Mouse (Mus musculus): ENCODE results near the gene Prss16. TPM values are rescaled to one million over a fixed set of nuclear protein-coding genes. Genes with fewer than 3 reads are reported as not detected.

The Prss16 gene
- total RNA-seq, 2 experiments from 2014 or later: not detected

DNA sequence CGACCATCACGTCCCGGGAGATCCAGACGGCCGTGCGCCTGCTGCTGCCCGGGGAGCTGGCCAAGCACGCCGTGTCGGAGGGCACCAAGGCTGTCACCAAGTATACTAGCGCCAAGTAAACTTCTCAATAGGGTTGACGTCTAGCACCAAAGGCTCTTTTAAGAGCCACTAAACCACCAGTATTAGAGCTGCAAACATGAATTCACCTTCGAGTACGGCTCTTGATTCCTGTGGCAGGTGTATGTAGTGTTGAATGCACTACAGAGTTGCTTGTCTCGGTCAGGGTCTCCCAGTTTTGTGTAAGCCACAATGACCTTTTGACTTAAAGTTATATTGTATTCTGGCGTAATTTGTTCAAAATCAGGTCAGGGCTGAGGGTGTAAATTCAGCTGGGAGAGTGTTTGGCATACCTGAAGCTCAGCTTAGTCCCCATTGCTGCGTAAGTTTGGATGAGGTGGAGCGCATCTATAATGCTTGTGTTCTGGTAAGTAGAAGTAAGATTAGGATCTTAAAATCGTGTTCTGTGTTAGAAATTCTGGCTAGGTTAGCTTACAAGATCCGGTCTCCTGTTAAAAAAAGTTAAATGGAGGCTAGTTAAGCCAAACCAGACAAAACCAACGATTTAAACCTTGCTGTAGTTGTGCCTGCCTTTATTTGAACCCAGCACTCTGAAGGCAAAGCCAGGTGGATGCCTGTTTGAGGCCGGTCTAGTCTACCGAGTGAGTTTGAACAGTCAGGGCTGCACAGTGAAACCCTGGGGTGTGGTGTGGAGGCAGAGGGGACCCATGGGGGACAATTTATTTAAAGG lies 26.8 kb upstream of the Prss16 start:
- no peak for DNase-seq

DNA sequence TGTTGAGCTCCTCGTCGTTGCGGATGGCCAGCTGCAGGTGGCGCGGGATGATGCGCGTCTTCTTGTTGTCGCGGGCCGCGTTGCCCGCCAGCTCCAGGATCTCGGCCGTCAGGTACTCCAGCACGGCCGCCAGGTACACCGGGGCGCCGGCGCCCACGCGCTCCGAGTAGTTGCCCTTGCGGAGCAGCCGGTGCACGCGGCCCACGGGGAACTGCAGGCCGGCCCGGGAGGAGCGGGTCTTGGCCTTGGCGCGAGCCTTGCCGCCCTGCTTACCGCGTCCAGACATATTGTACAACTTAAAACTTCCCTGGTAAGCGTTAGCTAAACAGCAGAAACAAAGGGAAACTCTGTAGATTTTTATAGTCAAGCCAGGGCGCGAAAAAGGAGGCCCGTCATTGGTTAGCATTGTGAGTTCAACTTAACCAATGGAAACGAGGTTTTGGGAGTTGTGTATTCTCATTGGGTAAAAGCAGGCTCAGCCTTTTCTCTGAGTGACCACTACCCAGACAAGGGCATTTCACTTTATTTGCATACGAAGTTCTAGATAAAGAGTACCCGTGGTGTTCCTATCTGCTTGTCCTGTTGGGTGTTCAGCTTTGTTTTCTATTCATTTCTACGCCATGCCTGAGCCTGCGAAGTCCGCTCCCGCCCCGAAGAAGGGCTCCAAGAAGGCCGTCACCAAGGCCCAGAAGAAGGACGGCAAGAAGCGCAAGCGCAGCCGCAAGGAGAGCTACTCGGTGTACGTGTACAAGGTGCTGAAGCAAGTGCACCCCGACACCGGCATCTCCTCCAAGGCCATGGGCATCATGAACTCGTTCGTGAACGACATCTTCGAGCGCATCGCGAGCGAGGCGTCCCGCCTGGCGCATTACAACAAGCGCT lies 26.0 kb upstream of the Prss16 start, which contains the start of the genes Hist1h2ah and Hist1h2bk:
Gene Hist1h2ah, minus strand, starts transcription at position 302 of the 882 bp plus-strand sequence.
Gene Hist1h2bk, plus strand, starts transcription at position 604 of the 882 bp plus-strand sequence.
- peak; percentile 76 for DNase-seq

DNA sequence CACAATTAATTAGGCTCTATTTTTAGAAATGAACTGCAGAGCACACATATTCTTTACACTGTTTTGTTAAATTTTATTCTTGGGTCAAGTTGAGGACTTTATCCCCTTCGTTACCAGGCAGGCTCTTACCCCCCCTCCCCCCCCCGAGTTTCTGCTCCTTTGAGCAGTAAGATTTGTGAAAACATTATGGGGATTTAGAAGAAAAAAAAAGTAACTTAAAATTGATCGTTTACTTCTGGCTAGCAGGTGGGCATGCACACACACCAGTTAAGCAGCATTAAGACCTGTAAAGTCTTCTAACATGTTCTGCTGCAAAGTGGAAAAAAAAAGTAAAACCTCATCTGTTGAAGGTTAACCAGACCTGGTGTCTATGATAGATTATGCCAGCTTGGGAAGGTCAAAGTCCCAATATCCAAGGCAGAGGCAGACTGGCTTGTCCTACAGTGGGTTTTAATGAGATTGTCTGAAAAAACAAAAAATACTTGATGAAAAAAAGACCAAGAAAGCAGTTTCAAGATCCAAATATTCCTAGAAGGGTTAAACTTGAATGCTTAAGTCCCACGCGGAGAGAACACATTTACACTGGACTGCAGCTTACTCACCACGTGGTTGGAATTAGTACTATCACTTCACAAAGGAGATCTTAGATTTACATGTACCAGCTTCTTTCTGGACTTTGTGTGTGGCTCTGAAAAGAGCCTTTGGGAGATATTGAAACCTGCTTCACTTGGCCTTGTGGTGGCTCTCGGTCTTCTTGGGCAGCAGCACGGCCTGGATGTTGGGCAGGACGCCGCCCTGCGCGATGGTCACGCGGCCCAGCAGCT lies 25.1 kb upstream of the Prss16 start:
- DNase-seq: no peak

DNA sequence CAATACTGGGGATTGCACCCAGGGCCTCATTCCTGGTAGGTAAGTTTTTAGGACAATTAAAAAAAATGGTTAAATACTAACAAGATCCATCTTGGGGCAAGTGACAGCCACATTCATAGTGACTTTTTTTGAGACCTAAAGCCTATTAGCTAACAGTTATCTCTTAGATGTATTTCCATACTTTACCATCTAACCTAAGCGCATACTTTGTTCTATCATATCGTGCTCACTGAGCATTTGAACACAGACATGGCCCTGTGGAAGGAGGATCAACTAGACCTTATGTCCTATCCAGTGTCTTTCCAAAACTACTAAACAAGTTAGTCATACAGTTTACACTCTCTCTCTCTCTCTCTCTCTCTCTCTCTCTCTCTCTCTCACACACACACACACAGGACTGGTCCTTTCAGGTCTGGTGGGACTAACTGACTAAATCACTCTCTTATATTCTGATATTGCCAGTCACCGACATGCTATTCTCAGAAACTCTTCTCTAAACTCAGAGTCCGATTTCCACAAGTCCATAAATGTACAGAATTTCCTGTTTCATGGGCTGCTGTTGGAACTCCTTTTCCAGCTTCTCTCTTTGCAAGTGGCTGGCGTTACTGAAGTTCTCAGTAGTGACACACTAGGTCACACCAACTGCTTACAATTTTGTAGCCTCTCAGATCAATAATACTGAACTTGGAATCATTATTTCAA lies 24.4 kb upstream of the Prss16 start:
- DNase-seq: no peak

DNA sequence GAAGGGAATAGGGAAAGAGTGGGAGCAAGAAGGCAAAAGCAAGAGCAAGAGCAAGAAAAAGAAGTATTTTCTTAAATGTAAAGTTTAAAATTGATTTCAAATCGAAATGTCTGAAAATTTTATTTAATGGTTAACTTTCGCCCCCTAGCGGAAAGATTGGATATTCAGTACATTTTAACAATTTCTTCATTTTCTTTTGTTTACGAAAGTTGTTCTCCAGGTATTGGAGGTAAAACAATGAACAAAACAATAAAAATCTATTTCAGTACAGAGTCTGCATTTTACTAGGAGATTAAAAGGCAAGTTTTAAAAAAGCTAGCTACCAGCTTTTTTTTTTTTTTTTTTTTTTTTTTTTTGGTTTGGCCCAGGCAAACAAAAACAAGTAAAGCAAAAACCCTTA lies 21.0 kb upstream of the Prss16 start:
- DNase-seq: no peak

DNA sequence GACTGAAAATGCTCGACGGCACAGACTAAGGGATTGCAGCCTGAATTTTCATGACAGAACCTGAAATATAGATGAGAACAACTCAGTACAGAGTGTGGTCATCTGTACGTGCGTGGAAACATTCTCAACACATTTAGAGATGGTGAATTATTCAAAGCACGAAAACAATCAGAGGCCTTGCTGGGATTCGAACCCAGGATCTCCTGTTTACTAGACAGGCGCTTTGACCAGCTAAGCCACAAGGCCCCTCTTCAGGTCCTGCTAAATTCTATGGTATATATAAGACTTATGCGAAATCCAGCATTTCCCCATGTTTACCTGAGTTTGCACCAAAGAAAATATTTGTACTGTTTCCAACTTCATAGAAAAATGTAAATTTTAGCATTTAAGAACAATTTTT lies 20.4 kb upstream of the Prss16 start:
- no peak for DNase-seq

DNA sequence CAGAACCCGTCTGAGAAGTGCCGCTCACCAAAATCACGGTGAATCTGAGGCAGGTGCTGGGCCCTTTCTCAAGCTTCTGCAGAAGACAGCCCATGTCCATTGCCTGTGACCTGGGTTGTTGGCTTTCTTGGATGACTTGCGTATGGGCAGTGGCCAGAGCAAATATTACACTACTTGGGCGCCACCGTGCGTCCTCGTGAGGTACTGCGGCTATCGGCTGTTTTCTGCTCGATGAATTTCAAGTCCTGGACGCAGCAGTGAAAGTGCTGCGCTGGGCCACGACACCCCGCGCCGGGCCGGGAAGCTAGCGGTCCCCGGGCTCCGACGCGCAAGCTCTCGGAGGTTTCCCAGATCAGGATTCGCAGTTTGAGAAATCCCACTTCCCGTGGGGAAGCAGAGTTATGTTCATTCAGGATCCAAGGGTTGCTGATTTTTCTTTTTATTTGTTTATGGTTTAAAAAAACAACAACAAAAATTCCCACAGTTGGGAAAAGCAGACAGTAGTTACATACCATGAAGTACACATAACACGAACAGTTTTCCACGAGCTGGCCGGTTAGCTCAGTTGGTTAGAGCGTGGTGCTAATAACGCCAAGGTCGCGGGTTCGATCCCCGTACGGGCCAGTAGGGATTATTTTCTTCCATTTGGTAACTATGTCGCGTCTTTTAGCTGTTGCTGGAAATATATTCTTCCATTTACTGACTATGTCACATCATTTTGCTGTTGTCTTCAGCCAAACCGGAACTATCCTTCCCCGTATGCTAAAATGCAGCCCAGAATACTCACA lies 19.3 kb upstream of the Prss16 start:
- DNase-seq: peak; percentile 89

DNA sequence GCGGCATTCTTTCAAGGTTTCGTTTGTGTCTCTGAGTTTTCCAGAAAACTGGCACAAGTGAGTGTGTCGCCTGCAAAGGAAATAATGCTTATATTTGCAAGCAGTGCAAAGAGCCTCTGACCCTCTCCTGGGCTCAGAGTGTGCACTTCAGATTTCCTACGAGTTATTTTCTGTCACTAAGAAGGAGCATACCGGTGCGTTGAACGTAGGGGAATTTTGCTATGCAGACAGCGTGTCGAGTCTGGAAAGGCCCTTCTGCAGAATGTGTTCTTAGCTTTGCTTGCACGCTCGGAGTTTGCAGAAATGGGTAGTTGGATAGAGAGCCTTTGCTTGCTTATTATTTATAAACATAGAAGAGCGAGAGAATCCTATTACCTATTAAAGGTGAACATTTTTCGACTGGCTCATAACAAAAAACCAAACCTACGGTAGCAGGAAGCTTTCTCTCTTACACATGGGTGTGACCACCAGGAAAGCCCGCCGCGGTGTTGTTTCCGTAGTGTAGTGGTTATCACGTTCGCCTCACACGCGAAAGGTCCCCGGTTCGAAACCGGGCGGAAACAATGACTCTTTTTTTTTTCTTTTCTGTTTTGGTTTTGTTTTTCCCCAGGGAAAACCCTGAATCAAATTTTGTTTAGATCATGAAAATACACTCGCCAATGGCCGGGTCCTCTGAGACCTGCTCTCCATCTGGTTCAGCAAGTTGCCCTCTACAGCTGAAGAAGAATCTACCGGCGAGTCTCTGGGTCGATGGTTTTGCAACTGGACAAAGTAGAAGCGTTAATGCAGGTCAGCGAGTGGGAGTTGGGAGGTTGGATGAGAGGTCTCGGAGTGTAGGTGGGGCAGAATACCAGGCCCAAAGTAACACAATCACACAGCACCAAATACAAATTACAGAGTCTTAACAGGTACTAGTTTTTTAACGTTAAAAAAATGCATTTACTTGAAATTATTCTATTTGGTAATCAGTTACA lies 16.8 kb upstream of the Prss16 start:
- DNase-seq: peak; percentile 67

DNA sequence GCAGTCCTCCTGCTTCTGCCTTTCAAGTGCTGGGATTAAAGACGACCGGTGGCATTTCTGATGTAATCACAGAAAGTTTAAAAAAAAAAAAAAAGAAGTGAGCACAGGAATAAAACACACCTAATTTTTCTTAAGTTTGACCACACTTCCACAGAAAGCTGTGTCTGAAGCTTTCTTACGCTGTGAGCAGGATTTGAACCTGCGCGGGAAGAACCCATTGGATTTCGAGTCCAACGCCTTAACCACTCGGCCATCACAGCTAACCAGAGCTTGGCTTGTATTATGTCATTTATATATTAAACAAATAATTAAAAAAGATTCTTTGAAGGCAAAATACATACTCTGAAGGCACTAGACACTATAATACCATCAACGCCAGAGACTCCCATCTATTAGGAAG lies 12.7 kb upstream of the Prss16 start:
- peak; percentile 63 for DNase-seq

DNA sequence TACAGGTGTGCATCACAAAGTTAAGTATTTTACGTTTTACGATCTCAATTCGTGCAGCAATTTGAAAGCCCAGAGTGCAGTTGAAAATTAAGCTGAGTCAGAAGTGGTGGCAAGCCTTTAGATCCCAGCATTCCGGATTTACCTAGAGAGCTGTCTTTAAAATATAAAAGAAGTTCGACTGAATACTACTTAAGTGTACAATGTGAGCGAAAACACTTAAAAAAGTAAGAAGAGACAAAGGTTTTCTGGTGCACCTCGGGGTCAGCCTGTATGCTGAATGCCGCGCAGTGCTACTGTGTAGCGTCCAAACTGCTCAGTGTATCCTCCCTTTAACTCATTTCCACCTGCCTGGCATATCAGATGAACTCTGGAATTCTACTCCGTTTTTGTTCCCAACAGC lies 12.0 kb upstream of the Prss16 start:
- DNase-seq: no peak

DNA sequence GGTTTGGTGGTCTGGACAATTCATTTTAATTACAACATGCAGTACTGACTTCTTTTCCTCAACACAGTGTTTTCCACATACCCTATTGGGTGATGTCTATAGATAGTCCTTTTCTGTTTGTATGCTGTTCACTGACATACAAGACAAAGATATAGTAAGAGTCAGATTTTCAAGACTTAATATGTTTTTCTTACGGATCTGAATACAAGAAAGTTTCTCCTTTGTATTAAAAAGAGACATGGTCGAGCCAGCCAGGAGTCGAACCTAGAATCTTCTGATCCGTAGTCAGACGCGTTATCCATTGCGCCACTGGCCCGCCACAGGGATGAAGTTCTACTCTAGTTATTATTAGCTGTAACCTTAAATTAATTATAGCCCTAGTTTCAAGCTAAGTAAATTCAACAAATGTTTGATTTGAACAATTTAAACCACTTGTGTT lies 11.4 kb upstream of the Prss16 start:
- DNase-seq: peak; percentile 41

DNA sequence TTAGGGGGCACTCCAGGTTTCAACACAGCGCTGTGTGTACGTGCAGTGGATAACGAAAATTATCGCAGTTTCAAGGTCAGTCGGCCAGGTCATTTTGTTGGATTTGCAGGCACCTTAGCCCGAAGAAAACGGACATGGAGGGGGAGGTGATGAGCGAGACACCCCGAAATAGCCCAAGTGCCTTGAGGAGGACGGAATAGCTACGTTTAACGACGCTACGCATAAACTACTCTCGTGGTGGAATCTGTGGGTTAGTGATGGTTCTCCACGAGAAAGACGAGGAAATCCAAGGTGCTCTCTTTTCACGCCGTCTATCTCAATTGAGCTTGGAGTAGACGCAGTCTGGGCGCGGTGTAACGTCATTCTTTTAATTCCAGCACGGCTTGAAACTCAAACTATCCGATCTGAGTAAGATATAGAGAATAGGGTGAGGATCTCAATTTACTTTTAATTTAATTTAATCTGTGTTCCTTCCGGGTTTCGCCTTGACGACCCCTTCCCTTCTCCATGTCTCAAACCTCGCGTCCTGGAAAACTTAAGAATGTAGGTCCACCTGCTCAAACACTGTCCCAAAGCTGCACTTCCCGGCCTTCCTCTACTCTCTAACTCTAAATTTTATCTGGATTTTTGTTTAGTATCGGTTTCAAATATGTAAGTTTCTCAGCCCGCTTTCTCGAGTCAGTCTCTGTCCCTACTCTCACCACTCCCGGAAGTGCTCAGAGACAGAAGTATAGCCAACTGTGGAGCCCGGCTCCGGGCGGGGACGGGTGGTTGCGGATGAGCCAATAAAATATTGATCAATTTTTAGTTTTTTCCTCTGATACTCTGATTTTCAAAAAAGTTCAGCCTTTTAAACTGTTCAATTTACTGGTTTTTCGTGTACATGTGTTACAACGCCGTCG lies 10.6 kb upstream of the Prss16 start:
- DNase-seq: no peak

DNA sequence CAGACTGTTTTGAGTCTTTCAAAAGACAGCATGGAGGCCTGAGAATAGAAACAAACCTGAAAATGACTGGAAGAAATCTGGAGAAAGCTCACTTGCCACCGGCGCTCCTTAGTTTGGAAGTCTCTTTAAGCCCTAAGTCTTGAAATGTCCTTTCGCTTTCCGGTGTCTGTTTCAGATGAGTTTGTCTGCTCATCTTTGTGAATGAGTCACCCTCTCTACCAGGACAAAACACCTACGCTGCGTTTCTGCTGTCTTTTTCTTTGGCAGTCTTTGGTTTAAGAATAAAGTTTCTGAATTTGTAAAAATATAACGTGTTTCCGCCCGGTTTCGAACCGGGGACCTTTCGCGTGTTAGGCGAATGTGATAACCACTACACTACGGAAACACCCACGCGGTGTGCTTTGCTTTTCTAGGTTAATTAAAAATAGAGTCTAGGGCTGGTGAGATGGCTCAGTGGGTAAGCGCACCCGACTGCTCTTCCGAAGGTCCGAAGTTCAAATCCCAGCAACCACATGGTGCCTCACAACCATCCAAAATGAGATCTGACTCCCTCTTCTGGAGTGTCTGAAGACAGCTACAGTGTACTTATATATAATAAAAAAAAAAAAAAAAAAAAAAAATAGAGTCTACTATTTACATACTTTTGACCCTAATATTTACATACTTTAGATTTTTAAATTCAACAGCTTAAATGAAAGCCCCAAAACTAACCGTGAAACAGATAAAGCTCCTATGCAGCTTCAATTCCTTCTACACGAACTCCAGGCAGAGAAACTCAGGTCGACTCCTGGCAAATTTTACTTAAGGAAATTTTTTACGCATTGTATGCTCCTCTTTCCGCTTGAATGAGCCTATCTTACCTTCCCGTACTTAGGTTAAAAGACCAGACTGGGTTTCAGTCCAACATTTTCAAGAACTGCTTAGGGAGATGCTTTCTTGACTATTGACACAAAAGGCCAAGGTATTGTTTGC lies 6.2 kb upstream of the Prss16 start:
- DNase-seq: peak; percentile 49

DNA sequence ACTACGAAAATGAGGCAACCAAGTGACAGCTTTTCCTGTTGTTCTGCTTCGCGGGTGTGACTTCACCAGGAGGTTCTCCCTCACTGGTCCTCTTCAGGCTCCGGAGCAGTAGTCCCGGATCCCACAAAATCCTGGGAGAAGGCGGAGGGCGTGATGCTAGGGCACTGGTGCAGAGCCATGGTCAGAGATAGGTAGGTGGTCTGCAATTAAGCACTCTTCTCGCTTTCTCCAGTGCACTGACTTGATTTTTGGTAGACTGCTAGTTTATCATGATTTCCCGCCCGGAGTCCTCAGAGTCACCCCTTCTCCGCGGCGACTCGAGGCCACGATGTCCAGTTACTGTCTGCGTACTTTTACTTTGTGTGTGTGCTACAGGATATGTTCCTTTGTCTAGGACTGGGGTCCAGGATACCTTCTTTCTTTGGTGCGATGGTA lies 4.9 kb upstream of the Prss16 start:
- DNase-seq: no peak

DNA sequence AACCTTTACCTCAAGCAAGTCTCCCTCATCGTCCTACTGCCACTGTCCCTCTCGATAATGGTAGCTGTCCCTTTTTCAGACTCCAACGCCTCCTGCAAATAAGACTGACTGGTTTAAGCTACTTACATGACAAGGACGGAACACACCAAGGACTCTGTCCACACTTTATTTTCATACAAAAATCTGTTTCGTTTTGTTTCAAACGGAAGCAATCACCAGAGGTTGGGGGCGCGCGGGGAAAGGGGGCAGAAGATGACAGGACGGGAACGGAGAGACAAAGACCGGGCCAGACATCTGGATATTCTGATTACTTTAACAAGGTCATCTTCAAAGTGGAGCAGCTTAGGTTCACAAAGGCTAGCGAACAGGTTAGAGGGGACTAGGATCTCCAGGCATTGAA lies 4.2 kb upstream of the Prss16 start:
- DNase-seq: no peak

DNA sequence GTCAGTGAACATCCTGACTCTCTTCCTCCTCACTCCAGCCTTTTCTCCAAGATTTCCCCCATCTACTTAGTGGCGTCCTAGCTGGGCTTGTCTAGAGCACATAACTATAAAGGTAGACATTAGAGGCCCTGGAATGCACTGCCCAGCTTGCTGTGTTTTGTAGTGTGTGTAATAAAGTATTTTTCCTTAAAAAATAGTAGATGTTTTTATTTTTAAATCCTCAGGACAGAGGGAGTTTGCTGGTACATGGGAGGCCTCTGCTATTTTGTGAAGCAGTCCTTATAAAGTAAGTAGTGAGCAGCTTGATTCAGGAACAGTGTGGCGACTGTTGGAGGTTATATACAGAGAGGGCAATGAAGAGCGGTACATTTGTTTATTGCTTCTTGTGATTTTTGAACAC lies 835 bp downstream of the Prss16 start:
- no peak for DNase-seq

DNA sequence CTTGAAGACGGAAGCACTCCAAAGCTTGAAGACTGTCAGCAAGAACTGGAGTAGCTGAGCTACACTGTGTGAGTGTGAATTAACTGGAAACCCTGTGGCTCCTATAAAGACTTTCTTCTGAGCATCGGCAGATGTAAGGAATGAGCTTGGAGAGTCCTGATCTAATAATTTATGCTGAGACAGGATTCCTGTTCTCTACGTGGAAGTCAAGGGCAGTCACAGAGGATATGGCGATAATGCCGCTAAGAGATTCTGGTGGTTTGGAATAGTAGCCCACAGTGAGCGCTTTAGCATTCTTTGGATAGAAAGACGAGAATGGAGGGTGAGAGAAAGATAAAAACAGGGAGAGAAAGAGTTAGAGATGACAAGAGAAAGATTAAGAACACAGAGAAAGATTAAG lies 1.7 kb downstream of the Prss16 start:
- no peak for DNase-seq

Measured in gastrocnemius, postnatal 25 days (tissue).